Mouse (Mus musculus) frontal cortex, postnatal 36 days (tissue): ENCODE measurements around the gene Copb2.

Experiments used
- DNase-seq, 2 experiments: peaks; one replicate each; pipeline ENCODE4 v3.0.0; 2022; ENCODE audit warnings: low spot score in 2 of 2

Gene Copb2

DNA sequence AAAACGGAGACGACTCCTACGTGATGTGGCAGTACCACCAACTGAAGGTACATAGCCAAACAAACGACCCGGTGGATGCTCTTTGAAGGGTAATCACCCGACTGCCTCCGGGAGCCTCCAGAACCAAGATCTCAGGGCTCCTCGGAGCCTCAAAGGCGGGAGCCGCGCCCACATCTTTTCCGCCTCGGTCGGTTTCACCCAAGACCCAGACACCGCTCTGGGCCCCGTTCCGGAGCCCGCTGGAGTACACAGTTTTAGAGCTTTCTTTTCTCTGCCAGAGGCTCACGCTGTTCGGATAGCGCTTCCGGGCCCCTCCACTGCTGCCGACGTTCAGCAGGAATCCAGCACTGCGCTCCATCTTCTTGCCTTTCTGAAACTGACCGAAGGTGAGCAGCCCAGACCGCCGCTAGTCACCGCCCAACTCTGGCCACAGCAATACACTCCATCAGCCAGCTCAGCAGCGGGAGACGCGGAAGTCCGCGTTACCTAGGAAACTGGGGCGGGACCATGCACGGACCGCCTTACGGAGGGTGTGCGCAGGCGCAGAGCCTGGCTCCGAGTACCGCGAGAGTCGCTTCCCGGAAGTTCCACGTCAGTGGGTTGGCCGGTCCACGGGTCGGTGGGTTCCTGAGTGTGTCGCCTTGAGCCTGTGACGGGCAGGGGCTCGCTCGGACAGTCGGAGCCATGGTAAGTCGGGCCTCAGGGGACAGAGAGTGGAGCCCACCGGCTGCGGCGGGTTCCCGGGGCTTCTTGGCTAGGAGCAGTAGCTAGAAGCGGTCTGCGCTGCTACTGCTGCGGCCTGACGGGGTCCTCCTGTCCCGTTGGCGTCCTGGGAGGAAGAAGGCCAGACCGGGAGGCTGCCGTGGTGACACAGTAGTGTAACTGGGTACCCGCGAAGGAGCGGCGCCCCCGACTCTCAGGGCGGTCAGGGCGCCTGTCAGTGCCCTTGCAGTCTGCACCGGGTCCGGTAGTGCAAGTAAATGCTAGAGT lies at the start of gene Copb2:
Gene Copb2 (plus strand): TSS at position 585 of the 990 bp plus-strand sequence.
- DNase-seq: peak; percentile 97 to 99

GRCm38 (mm10) chr9:98523872-98524271 lies 39.6 kb upstream of the Copb2 start:
- DNase-seq: no peak

DNA sequence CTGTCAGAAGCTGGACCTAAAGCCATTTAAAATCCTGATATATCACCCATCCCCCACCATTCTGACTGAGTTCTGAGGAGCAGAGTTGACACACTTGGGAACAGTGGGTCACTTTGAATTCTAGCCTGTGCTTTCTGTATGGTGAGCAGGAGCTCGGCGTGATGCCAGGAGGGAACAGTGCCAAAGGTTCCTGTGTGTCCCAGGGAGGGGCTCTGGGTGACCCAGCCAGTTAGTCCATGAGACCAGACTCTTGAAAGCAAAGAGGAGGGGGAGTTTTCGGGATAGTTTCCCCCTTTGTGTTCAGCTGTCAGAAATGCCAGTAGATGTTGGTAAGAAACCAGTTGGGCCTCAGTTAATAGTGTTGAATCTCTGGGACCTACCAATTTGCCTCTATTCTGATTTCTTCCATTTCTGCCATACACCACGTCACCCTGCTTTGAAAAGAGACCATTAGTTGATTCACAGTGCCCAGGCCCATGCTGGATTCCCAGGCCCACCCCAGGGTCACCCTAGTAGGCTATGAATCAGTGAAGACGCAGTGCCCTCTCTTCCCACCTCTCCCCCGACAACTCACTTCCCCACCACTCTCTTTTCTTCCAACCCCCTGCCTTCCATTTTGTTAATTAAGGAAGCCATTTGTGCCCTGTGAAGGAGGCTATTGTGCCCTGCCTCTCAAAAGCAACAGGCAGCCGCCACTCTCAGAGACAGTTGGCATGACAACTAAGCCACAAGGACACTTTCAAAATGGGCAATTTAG lies 38.6 kb upstream of the Copb2 start:
- DNase-seq: no peak

DNA sequence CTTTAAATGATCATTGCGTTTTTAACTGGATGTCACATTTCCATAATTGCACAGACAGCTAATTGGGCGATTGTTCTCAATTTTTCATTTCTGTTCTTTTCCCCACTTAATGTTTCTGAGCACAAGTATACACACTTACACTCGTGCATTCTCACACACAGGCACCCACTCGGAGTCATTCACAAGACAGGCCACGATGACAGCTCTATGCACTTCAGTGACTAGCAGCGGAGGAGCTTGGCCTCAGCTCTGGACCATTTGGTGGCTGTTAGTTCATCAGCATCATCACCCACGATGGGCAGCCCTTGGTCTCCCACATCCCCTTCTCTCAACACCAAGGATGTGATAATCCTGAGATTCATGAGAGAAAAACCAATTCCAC lies 38.0 kb upstream of the Copb2 start:
- DNase-seq: no peak

DNA sequence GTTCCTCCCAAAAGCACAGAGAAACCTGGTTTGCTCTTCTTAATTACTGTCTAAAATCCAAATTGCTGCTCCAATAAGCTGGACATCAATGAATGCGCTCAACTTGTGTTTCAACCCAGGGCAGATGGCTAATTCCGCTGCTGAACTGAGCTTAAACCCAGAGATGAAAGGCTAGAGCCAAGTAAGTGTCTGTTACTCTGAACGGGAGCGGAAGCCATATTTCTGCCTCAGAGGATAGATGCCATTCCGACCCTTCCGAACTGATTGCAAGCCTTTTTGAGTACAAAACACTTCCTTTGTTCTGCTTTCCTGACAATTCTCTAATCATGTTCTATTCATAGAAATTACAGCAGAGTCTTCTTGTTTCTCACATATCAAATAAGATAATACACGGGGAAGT lies 36.3 kb upstream of the Copb2 start:
- no peak for DNase-seq

- DNase-seq: no peak
These were observed 33.7 kb upstream of the Copb2 start for GRCm38 (mm10) chr9:98529776-98530175.

- DNase-seq: no peak
These were observed 32.5 kb upstream of the Copb2 start for GRCm38 (mm10) chr9:98530999-98531398.

DNA sequence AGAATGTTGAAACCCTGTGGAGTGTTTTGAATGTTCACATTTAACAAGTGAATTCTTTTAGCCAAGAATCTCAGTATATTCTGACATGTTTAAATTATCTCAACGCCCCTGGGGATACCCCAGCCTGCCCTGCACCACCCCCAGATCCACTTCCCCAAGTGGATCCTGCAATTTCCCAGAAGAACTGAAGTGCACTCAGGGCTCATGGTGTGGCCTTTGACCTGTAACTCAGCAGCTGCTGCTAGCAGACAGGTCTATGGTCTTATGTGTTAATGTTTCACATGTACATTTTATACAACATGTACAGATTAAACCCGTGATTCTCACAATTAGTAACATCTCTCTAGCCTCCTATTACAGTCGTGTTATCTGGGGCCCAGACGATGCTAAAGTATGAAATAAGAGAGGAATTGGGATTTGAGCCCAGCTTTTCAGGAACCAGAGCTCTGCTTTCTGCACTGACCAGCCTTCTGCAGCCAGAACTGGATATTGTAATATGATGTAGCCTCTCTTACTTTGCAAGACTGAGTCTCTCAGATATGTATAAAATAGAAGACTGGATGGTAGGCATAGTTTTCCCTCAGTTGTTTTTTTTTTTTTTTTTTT lies 28.7 kb upstream of the Copb2 start:
- DNase-seq: no peak

DNA sequence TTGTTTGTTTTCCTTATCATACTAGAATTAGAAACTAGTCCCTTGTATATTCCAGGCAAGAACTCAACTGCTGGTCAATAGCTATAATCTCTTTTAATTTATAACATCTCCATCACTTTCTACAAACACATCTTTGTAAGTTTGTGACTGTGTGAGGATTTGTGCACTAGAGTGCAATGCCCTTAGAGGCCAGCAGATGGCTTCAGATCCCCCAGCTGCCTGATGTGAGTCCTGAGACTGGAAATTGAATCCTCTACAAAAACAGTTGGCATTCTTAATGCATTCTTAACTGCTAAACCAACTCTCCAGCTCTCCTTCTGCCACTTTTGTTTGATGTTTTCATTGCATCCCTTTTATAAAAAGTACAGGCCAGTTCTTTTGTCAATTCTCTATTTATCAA lies 27.8 kb upstream of the Copb2 start:
- DNase-seq: no peak

GRCm38 (mm10) chr9:98538017-98538712 lies 25.4 kb upstream of the Copb2 start:
- DNase-seq: no peak

GRCm38 (mm10) chr9:98538713-98539360 lies 24.7 kb upstream of the Copb2 start:
- DNase-seq: peak; percentile 68 to 86

DNA sequence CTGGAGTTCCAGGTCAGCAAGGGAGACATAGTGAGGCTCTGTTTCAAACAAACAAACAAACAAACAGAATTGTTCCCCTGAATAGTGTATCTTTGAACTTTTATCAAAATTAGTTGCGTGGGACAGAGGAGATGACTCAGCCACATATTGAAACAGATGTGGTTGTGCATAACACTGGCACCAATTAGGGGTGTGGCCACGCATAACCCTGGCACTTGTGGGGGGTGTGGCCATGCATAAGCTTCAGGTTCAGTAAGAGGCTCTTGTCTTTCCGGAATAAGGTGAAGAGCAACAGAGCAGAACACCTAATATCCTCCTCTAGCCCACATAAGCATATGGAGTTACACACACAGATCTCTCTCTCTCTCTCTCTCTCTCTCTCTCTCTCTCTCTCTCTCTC lies 19.5 kb upstream of the Copb2 start:
- no peak for DNase-seq

GRCm38 (mm10) chr9:98583852-98584251 lies 20.3 kb downstream of the Copb2 start:
- DNase-seq: no peak

DNA sequence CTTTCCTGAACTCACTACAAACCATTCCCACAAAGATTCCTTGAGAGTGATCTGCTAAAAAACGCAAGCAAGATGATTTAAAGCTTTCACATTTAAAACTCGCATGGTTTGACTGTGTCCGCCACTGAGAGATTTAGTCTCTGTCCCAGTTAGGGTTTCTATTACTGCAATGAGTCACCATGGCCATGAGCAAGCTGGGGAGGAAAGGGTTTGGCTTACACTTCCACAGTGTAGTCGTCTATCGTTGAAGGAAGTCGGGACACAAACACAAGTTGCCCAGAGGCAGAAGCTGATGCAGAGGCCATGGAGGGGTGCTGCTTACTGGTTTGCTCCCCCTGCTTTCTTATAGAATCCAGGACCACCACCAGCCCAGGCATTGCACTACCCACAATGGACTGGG lies 36.6 kb downstream of the Copb2 start:
- DNase-seq: no peak

DNA sequence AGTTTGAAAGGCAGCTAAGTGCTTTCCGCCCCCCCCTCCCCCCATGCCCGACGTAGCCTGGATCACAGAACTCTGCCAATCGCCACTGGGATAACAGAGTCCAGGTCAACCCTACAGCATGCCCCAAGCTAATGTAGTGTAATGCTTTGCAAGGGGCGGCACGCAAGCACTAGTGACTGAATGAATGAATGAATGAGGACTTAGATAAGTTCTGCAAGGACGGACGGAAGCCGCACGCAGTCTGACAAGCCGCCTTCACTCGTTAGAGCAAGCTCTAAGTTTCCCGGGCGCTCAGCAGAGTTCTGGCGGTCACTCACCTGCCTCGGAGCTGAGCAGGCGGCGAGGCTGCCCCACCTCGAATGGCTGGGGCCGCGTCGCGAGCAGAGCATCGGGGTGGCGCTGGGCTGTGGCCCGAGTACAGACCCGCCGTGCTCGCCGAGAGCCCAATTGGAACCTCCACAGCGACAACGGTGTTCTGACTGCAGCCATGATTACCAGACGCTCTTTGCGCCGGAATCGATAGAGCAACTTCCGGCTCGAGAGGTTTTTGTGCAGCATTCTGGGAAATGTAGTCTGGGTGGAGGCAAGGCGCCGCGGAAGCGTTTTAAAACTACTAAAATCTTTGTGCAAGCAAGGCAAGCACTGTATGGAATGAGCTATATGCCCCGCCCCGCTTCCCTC lies 37.8 kb downstream of the Copb2 start, which contains the start of gene Mrps22:
Gene Mrps22 (minus strand): TSS at position 505 of the 681 bp plus-strand sequence.
- peak; percentile 81 to 90 for DNase-seq

GRCm38 (mm10) chr9:98601837-98602359 lies 38.4 kb downstream of the Copb2 start:
- DNase-seq: no peak

GRCm38 (mm10) chr9:98604896-98605295 lies 41.4 kb downstream of the Copb2 start:
- no peak for DNase-seq

DNA sequence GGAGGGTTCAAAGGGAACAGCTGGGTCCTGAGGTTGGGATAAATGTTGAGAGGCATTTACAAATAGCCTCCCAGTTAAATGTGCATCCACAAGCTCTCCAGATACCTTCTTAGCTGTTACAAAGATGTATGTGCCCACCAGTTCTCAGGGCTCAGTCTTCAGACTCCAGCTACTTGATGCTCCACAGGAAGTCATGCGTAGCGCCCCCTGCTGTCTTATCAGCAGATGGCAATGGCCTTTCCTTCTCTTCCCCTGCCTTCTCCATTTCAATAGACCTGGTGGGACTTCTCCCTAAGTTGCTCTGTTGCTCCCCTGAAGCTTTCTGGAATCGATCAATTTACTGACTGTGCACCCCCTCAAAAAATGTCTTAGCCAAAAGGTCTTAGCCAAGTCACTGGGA lies 65.0 kb downstream of the Copb2 start:
- no peak for DNase-seq

DNA sequence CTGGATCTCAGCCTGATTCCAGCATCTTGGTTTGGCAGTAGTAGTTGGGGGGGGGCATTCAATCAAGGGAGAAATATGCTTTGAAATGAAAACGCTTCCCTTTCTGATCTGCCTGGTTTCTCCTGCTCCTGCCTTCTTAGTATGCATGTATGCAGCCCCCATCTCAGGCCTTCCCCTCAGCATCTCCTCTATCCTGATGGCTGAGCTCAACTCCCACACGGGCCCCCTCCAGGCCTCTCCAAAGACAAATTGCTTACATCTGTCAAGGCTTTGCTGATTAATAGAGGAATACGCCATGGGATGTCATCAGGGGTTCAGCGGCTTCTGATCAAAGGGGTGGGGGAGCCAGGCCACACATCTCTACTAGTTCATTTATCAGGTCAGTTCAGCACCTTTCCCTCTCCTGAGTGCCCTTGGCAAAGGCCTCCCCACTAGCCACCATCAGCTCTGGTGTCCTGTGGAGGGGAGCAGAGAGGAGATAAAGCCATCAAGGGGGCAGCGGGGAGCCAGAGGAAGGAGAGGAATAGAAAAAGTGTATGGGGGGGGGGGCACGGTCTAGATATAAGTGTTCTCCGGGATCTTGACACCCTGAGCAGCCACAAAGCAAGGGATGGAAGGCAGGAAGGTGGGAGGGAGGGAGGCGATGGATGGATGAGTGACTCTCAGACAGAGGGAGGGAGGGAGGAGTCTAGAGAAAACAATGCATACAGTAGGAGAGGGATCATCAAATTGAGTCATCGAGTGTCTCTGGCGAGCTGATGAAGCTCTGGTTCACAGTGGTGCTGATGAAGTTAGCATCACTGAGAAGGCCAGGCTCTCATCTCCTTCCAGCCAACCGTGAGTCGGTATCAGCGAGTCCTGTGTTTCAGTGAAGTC lies 70.0 kb downstream of the Copb2 start:
- no peak for DNase-seq
